Mouse (Mus musculus) E14TG2a.4 (cell line): ENCODE measurements around the gene Adra2b.

Source experiments
- H3K27me3 ChIP-seq: 2 replicates; pipeline ENCODE4 v1.6.1; 2014; ENCODE audit warnings: low read length, control low read depth; ENCODE audit not compliant: insufficient read depth
- H3K36me3 ChIP-seq: 2 replicates; pipeline ENCODE4 v1.6.1; 2014; ENCODE audit warnings: low read length, control low read depth; ENCODE audit not compliant: insufficient read depth
- H3K4me1 ChIP-seq: replicated peaks from 2 replicates; pipeline ENCODE4 v1.6.1; 2014; ENCODE audit warnings: low read depth, low read length, control low read depth
- H3K4me3 ChIP-seq: replicated peaks from 2 replicates; pipeline ENCODE4 v1.5.1; 2014; ENCODE audit warnings: mild to moderate bottlenecking, low read length
- H3K9me3 ChIP-seq: 2 replicates; pipeline ENCODE4 v1.6.1; 2014; ENCODE audit warnings: low read length, control low read depth
- CTCF ChIP-seq: conservative IDR thresholded peaks from 2 replicates; pipeline ENCODE4 v1.5.1; 2014; ENCODE audit warnings: low read length
- NANOG ChIP-seq: IDR thresholded peaks from 2 replicates; pipeline ENCODE4 v1.6.1; 2014; ENCODE audit warnings: borderline replicate concordance, low read length, mixed read lengths
- POU5F1 ChIP-seq: IDR thresholded peaks from 2 replicates; pipeline ENCODE4 v1.6.1; 2014; ENCODE audit warnings: low read length, borderline replicate concordance

The Adra2b gene

GRCm38 (mm10) chr2:127370561-127371483 is 7.8 kb downstream of the Adra2b start:
- Histone ChIP-seq H3K27me3 (peaks cover 73% of the 10 kb centered on the region), H3K36me3 (no peaks in the 10 kb centered on the region), H3K4me3 (no peak overlapping the region), H3K9me3 (no peaks in the 10 kb centered on the region), H3K4me1 (peaks cover 14% of the 10 kb centered on the region)
- TF ChIP-seq CTCF, result no peak
- no peak for TF ChIP-seq POU5F1
- TF ChIP-seq NANOG, result no peak

GRCm38 (mm10) chr2:127371484-127371861 is 8.5 kb downstream of the Adra2b start:
- H3K9me3 ChIP-seq, result no peaks in the 10 kb centered on the region
- TF ChIP-seq NANOG (no peak), POU5F1 (no peak), CTCF (no peak)
- H3K4me1 ChIP-seq, result peaks cover 14% of the 10 kb centered on the region
- H3K36me3 ChIP-seq, result no peaks in the 10 kb centered on the region
- H3K27me3 ChIP-seq, result peaks cover 66% of the 10 kb centered on the region
- H3K4me3 ChIP-seq, result no peak overlapping the region

GRCm38 (mm10) chr2:127372082-127372481 is 9.1 kb downstream of the Adra2b start:
- Histone ChIP-seq H3K9me3 (no peaks in the 10 kb centered on the region), H3K4me3 (no peak overlapping the region), H3K4me1 (peaks cover 14% of the 10 kb centered on the region), H3K36me3 (no peaks in the 10 kb centered on the region), H3K27me3 (peaks cover 60% of the 10 kb centered on the region)
- TF ChIP-seq NANOG (no peak), POU5F1 (no peak), CTCF (no peak)

- Histone ChIP-seq H3K4me1 (peaks cover 14% of the 10 kb centered on the region), H3K9me3 (peaks cover 5% of the 10 kb centered on the region; the same call in 1 of the 2 replicates), H3K4me3 (no peak overlapping the region), H3K36me3 (no peaks in the 10 kb centered on the region), H3K27me3 (peaks cover 40% of the 10 kb centered on the region)
- TF ChIP-seq CTCF (no peak), POU5F1 (no peak), NANOG (no peak)
Measured at GRCm38 (mm10) chr2:127374131-127374530, 11.1 kb downstream of the Adra2b start.

GRCm38 (mm10) chr2:127375087-127375486 is 12.1 kb downstream of the Adra2b start:
- Histone ChIP-seq H3K9me3 (peaks cover 5% of the 10 kb centered on the region; the same call in 1 of the 2 replicates), H3K4me1 (peaks cover 11% of the 10 kb centered on the region), H3K27me3 (peaks cover 31% of the 10 kb centered on the region), H3K36me3 (no peaks in the 10 kb centered on the region), H3K4me3 (no peak overlapping the region)
- no peak for TF ChIP-seq NANOG
- TF ChIP-seq POU5F1, result no peak
- no peak for TF ChIP-seq CTCF

GRCm38 (mm10) chr2:127375759-127376341 is 12.8 kb downstream of the Adra2b start:
- Histone ChIP-seq H3K9me3 (peaks cover 5% of the 10 kb centered on the region; the same call in 1 of the 2 replicates), H3K4me3 (no peak overlapping the region), H3K36me3 (no peaks in the 10 kb centered on the region), H3K27me3 (peaks cover 23% of the 10 kb centered on the region), H3K4me1 (peaks cover 9% of the 10 kb centered on the region)
- TF ChIP-seq CTCF, result peak; percentile 66
- no peak for TF ChIP-seq POU5F1
- no peak for TF ChIP-seq NANOG

- H3K4me1 ChIP-seq, result peaks cover 4% of the 10 kb centered on the region
- H3K4me3 ChIP-seq, result no peak overlapping the region
- peaks cover 5% of the 10 kb centered on the region; the same call in 1 of the 2 replicates for H3K9me3 ChIP-seq
- no peaks in the 10 kb centered on the region for H3K36me3 ChIP-seq
- H3K27me3 ChIP-seq, result peaks cover 21% of the 10 kb centered on the region
- TF ChIP-seq NANOG (no peak), POU5F1 (no peak), CTCF (no peak)
Measured at GRCm38 (mm10) chr2:127376423-127377051, 13.5 kb downstream of the Adra2b start.

GRCm38 (mm10) chr2:127377942-127378610 is 15.1 kb downstream of the Adra2b start:
- no peak for TF ChIP-seq CTCF
- TF ChIP-seq POU5F1, result no peak
- no peak for TF ChIP-seq NANOG
- Histone ChIP-seq H3K4me1 (no peaks in the 10 kb centered on the region), H3K4me3 (no peak overlapping the region), H3K27me3 (peaks cover 9% of the 10 kb centered on the region), H3K36me3 (no peaks in the 10 kb centered on the region), H3K9me3 (peaks cover 5% of the 10 kb centered on the region; the same call in 1 of the 2 replicates)
